Mouse (Mus musculus) cerebellum, postnatal 4 days (tissue): ENCODE data around the gene Esrrg.

ENCODE experiments used
- DNase-seq, 2 experiments: peaks; one replicate each; pipeline ENCODE4 v3.0.0; 2022; ENCODE audit warnings: low spot score in 2 of 2, mixed read lengths in 1 of 2

Esrrg gene

GRCm38 (mm10) chr1:187649871-187650270, 41.3 kb downstream of the Esrrg start:
- DNase-seq = peak in 1 of 2 experiments; percentile 13

- peak in 1 of 2 experiments; percentile 29 for DNase-seq
These were observed 42.4 kb downstream of the Esrrg start for GRCm38 (mm10) chr1:187650786-187651687.

DNA sequence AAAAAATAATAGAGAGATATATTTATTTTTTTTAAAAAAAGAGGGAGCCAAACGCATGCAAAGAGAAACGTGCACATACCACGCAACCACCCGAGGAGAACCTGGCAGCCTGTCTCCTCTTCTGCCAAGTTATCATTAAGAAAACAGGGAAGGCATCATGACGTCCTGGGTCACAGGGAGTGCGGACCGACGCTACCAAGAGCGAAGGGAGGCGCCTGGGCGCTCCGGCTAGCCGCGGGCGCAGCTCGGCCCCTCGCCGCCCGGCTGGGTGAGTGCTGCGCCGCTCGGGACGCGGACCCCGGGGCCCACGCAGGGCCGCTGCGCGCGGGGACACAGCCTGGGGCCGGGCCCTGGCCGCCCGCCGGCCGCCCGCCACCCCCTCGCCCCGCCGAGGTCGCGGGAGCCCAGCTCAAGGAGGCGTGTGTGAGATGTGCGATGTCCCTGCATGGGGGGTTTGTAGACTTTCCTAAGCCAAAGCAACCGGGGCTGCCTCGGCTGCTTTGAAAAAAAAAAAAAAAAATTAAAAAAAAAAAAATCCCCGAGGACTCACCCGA, 43.2 kb downstream of the Esrrg start:
- peak in 1 of 2 experiments; percentile 51 for DNase-seq

- no peak for DNase-seq
These were observed 43.9 kb downstream of the Esrrg start for GRCm38 (mm10) chr1:187652445-187652844.

GRCm38 (mm10) chr1:187653390-187653789, 44.8 kb downstream of the Esrrg start:
- no peak for DNase-seq

DNA sequence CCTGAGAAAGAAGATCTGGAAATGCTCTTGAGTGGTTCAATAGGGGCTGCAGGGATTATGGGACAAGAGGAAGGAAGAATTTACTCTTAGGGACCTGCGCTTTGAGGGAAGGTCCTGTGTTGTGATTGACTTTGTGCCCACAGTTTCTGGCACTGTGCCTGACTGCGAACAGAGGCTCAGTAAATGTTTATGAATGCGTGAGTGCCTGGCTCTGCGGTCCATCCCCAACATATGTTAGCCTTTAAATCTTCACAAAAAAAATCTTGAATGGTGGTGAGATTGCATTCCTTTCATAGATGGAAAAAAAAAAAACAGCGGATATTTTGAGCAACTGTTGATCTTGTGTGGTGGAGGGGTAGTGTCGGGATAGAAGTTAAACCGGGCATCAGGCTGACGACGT, 52.4 kb downstream of the Esrrg start:
- peak in 1 of 2 experiments; percentile 26 for DNase-seq

GRCm38 (mm10) chr1:187662083-187662609, 53.6 kb downstream of the Esrrg start:
- no peak for DNase-seq

GRCm38 (mm10) chr1:187663376-187663775, 54.8 kb downstream of the Esrrg start:
- no peak for DNase-seq

DNA sequence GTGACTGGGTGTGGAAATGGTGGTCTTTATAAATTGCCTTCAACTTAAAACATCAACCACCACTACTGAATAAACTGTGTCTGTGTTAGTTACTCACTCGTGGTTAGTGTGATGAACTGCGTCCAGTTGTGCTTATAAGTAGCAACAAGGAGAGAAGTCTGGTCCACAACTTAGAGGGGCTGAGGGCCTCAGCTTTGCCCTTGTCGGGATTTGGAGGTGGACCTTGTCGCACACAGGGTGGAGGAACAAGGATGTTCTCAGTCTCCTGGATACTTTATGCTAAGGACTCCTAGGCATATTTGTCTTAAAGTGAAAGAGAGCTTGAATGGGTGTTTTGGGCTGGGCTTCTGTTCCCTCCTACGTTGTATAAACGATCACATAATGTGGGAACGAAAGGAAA, 55.7 kb downstream of the Esrrg start:
- DNase-seq = no peak

- no peak for DNase-seq
These were observed 57.5 kb downstream of the Esrrg start for GRCm38 (mm10) chr1:187665901-187666600.

DNA sequence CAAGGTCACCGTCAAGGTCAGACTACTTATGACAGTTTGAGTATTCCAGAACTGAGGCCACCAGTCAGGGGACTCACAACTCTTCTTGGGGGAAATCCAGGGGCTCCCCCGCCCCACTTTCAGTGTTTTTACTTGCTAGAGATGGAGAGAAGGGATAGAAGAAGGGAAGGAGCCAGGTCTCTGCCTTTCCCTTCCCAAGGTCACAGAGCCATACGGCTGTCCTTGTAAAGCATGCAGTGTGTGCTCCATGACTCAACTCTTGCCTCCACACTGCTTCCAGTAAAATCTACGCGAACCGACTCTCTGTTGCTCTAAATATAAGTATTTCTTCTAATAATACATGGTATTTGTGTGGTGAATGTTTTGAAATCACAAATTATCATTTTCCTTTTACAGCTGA, 61.2 kb downstream of the Esrrg start:
- DNase-seq = no peak

DNA sequence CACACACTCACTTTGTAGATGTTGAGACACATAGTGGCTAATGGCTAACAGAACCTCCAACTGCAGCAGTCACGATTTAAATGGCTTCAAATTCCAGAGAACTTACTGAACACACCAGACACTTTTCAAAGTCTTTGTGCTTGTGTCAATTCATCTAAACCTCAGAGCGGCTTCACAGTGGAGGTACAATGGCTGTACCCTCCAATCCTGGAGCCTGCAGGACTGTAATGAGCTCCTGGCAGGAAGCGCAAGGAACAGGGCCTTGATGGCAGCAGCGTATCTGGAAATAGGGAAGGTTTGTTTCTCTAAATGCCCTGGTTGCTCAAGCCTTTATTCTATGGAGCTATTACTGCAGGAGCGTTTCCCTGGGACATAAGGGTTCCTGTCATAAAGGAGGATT, 63.9 kb downstream of the Esrrg start:
- DNase-seq = no peak

- no peak for DNase-seq
These were observed 66.2 kb downstream of the Esrrg start for GRCm38 (mm10) chr1:187674771-187675186.

- no peak for DNase-seq
These were observed 68.0 kb downstream of the Esrrg start for GRCm38 (mm10) chr1:187676626-187677025.

DNA sequence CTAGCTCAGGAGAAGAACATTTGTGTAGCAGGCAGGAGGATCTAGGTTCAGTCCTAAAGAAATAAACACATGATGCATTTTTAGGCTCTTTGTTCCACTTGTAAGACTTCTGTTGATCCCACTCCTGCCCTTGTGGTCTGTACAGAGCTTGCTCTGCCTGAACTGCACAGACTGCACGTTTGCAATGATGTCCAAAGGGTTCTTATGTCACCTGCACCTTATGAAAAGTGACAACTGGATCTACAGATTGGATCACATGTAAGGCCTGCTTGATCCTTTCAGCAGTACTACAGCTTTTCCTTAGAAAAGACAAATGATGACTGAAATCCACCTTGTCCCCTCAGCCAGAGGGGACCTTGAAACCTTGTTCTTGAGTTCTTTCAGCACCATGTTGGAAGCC, 70.7 kb downstream of the Esrrg start:
- DNase-seq = no peak

- peak in 1 of 2 experiments; percentile 16 for DNase-seq
These were observed 75.9 kb downstream of the Esrrg start for GRCm38 (mm10) chr1:187684519-187684918.

DNA sequence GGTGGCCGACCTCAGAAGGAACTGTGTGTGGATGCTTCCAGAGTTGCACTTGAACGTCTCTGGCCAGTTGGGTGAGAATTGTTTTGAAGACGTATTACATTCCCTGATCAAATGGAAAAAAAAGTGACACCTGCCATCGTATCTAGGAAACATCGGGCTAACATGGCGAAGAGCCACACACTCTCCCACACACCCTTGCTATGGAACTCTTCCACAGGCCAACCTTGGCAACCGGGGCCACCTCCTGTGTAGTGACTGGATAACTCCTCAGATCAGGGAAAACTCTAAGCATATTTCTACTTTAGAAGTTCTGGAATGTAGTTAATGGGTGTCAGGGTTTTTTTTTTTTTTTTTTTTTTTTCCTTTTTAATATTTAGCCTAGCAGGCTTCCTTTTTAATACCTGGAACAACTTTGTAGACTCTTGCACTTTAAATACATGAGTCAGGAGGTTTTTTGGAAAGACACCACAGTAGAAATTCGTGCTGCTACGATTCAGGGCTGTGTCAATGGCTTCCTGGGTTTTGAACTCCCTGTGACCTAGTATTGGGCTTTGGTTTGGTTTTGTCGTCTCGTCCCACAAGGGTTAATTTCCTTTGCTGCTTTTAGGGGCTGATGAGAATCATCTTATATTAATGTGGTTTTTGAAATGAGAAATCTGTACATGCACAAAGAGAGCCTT, 83.4 kb downstream of the Esrrg start:
- DNase-seq = no peak

GRCm38 (mm10) chr1:187694865-187695264, 86.3 kb downstream of the Esrrg start:
- no peak for DNase-seq

GRCm38 (mm10) chr1:187698201-187698600, 89.6 kb downstream of the Esrrg start:
- DNase-seq = no peak

- DNase-seq = no peak
These were observed 92.4 kb downstream of the Esrrg start for GRCm38 (mm10) chr1:187700963-187701362.

GRCm38 (mm10) chr1:187704921-187705320, 96.3 kb downstream of the Esrrg start:
- DNase-seq = no peak

GRCm38 (mm10) chr1:187705348-187705747, 96.8 kb downstream of the Esrrg start:
- no peak for DNase-seq
